Mouse (Mus musculus) kidney, embryonic 14.5 days (tissue): ENCODE measurements around the gene Pfdn2. TPM values are rescaled to one million over a fixed set of nuclear protein-coding genes. Genes with fewer than 3 reads are reported as not detected.

ENCODE experiments used
- polyA plus RNA-seq: library from polyadenylated mRNA; unstranded; fragments of >200 nt; fragmentation: Nextera tagmentation; extraction: Ambion mirVana; gene quantifications from 2 replicates; pipeline ENCODE4 v1.2.1, GENCODE M21; 2014

Pfdn2 gene
- polyA plus RNA-seq, 1 experiment from 2014 or later: 53.7 TPM

Other genes with a start within 250 kb of the Pfdn2 start
- gene Cfap126, start 231.8 kb upstream of the Pfdn2 start, polyA plus RNA-seq: 2.9 and 3.8 TPM in 2 replicates
- gene Sdhc, start 195.1 kb upstream of the Pfdn2 start, polyA plus RNA-seq: 291 and 322 TPM in 2 replicates
- 0.24 TPM in 1 of 2 replicates, not detected in the other for gene Mpz, start 195.0 kb upstream of the Pfdn2 start, polyA plus RNA-seq
- 2.1 and 2.6 TPM in 2 replicates for gene Pcp4l1, start 149.4 kb upstream of the Pfdn2 start, polyA plus RNA-seq
- 0.24 and 0.27 TPM in 2 replicates for gene Nr1i3, start 131.7 kb upstream of the Pfdn2 start, polyA plus RNA-seq
- 31.3 and 36.4 TPM in 2 replicates for gene Tomm40l, start 123.2 kb upstream of the Pfdn2 start, polyA plus RNA-seq
- 3.5 and 5.7 TPM in 2 replicates for gene Apoa2, start 120.6 kb upstream of the Pfdn2 start, polyA plus RNA-seq
- gene Fcer1g, start 111.3 kb upstream of the Pfdn2 start, polyA plus RNA-seq: 30.7 and 32.1 TPM in 2 replicates
- 4.1 and 6.9 TPM in 2 replicates for gene Adamts4, start 95.2 kb upstream of the Pfdn2 start, polyA plus RNA-seq
- gene Ndufs2, start 94.3 kb upstream of the Pfdn2 start, polyA plus RNA-seq: 229 and 293 TPM in 2 replicates
- 69.9 and 79.2 TPM in 2 replicates for gene B4galt3, start 75.3 kb upstream of the Pfdn2 start, polyA plus RNA-seq
- 43.7 and 58.1 TPM in 2 replicates for gene Ppox, start 64.5 kb upstream of the Pfdn2 start, polyA plus RNA-seq
- gene Usp21, start 57.7 kb upstream of the Pfdn2 start, polyA plus RNA-seq: 74.4 and 87.9 TPM in 2 replicates
- 114 and 123 TPM in 2 replicates for gene Ufc1, start 50.6 kb upstream of the Pfdn2 start, polyA plus RNA-seq
- 38.8 and 47.1 TPM in 2 replicates for gene Dedd, start 16.5 kb upstream of the Pfdn2 start, polyA plus RNA-seq
- gene Nit1, start within 50 bp of the Pfdn2 start, polyA plus RNA-seq: 33.7 and 34.5 TPM in 2 replicates
- gene Klhdc9, start 15.1 kb downstream of the Pfdn2 start, polyA plus RNA-seq: 2.2 and 2.4 TPM in 2 replicates
- gene Nectin4, start 24.4 kb downstream of the Pfdn2 start, polyA plus RNA-seq: 1.0 and 2.6 TPM in 2 replicates
- 0.69 and 0.81 TPM in 2 replicates for gene Arhgap30, start 43.3 kb downstream of the Pfdn2 start, polyA plus RNA-seq
- gene Usf1, start 65.6 kb downstream of the Pfdn2 start, polyA plus RNA-seq: 85.4 and 86.4 TPM in 2 replicates
- gene Tstd1, start 73.2 kb downstream of the Pfdn2 start, polyA plus RNA-seq: 2.2 and 4.0 TPM in 2 replicates
- gene F11r, start 91.9 kb downstream of the Pfdn2 start, polyA plus RNA-seq: 96.4 and 127 TPM in 2 replicates
- gene Alyref2, start 157.8 kb downstream of the Pfdn2 start, polyA plus RNA-seq: 10.3 and 14.7 TPM in 2 replicates
- not detected in 2 replicates for gene Itln1, start 189.6 kb downstream of the Pfdn2 start, polyA plus RNA-seq
- gene Cd244a, start 213.5 kb downstream of the Pfdn2 start, polyA plus RNA-seq: not detected in 2 replicates